Mouse (Mus musculus) frontal cortex, postnatal 36 days (tissue): ENCODE data around the gene Vmn2r23.
"Not testable (repeated sequence)": the region's sequence is repeated elsewhere in the genome, so short reads cannot be mapped to it uniquely, and the experiment has no call there.

Experiments
- DNase-seq, 2 experiments: peaks; one replicate each; pipeline ENCODE4 v3.0.0; 2022; ENCODE audit warnings: low spot score in 2 of 2

Gene Vmn2r23

GRCm38 (mm10) chr6:123702370-123702769 lies at the start of gene Vmn2r23:
Vmn2r23 (plus strand) TSS chr6:123702670.
- no peak for DNase-seq

GRCm38 (mm10) chr6:123657040-123657439 lies 45.4 kb upstream of the Vmn2r23 start:
- peak in 1 of 2 experiments; percentile 16 for DNase-seq

GRCm38 (mm10) chr6:123696639-123697038 lies 5.8 kb upstream of the Vmn2r23 start:
- DNase-seq: not testable (repeated sequence)

- DNase-seq: no peak
Measured at GRCm38 (mm10) chr6:123697213-123697612, 5.3 kb upstream of the Vmn2r23 start.

GRCm38 (mm10) chr6:123770031-123770430 lies 67.6 kb downstream of the Vmn2r23 start:
- DNase-seq: no peak

GRCm38 (mm10) chr6:123778579-123778978 lies 76.1 kb downstream of the Vmn2r23 start, which contains the start of gene Vmn2r24:
Vmn2r24 (plus strand) TSS chr6:123778879.
- no peak for DNase-seq

GRCm38 (mm10) chr6:123784857-123785256 lies 82.4 kb downstream of the Vmn2r23 start:
- DNase-seq: no peak

GRCm38 (mm10) chr6:123793746-123794145 lies 91.3 kb downstream of the Vmn2r23 start:
- DNase-seq: no peak
